Mouse (Mus musculus) midbrain, embryonic 12.5 days (tissue): ENCODE data around the gene Cldn34d. TPM values are rescaled to one million over a fixed set of nuclear protein-coding genes. Genes with fewer than 3 reads are reported as not detected.
A peak's percentile ranks its signal among the peaks of the same experiment; 100 is the strongest.

Experiments used
- ATAC-seq: fragments of 200-750 bp; cut with Nextera tagmentation; 2 replicates; pipeline ENCODE4 v1.8.0; 2017; ENCODE audit warnings: low read depth, moderate TSS enrichment, moderate library complexity; ENCODE audit not compliant: low FRiP score
- H3K27ac ChIP-seq: fragments of 300-500 bp; sonication (generic); replicated peaks from 2 replicates; pipeline ENCODE4 v1.5.1; 2016; ENCODE audit warnings: mild to moderate bottlenecking
- H3K27me3 ChIP-seq: fragments of 300-500 bp; sonication (generic); 2 replicates; pipeline ENCODE4 v1.6.1; 2016; ENCODE audit warnings: mild to moderate bottlenecking
- H3K36me3 ChIP-seq: fragments of 300-500 bp; sonication (generic); 2 replicates; pipeline ENCODE4 v1.6.1; 2016
- H3K4me1 ChIP-seq: fragments of 300-500 bp; sonication (generic); 2 replicates; pipeline ENCODE4 v1.6.1; 2016
- H3K4me2 ChIP-seq: fragments of 300-500 bp; sonication (generic); replicated peaks from 2 replicates; pipeline ENCODE4 v1.6.1; 2016; ENCODE audit warnings: mild to moderate bottlenecking, moderate library complexity
- H3K4me3 ChIP-seq: fragments of 300-500 bp; sonication (generic); 2 replicates; pipeline ENCODE4 v1.5.1; 2016; ENCODE audit warnings: mild to moderate bottlenecking
- H3K9ac ChIP-seq: fragments of 300-500 bp; sonication (generic); replicated peaks from 2 replicates; pipeline ENCODE4 v1.6.1; 2016; ENCODE audit warnings: mild to moderate bottlenecking, moderate library complexity
- H3K9me3 ChIP-seq: fragments of 300-500 bp; sonication (generic); 2 replicates; pipeline ENCODE4 v1.6.1; 2016; ENCODE audit warnings: mild to moderate bottlenecking
- WGBS: fragments of 180-500 bp; shearing (Covaris S2); methylation state at CpG from one replicate; pipeline ENCODE4 v1.1.7; 2016; 5-methylcytosine and 5-hydroxymethylcytosine counted together
- polyA plus RNA-seq: library from polyadenylated mRNA; unstranded; fragments of >200 nt; fragmentation: Nextera tagmentation; extraction: Ambion mirVana; gene quantifications from 2 replicates; pipeline ENCODE4 v1.2.1, GENCODE M21; 2016

Cldn34d gene
- not detected in 2 replicates for polyA plus RNA-seq

GRCm38 (mm10) chrX:76602824-76603223 lies at the start of gene Cldn34d:
Gene Cldn34d (minus strand): TSS chrX:76602924.
- H3K27me3 ChIP-seq = no peaks in the 10 kb centered on the region
- no peaks in the 10 kb centered on the region for H3K4me1 ChIP-seq
- no peak within 1 kb of the TSS for H3K27ac ChIP-seq
- 88% methylated on average over 1 of the region's 1 CpGs for WGBS
- H3K4me2 ChIP-seq = no peak within 1 kb of the TSS
- no peak within 1 kb of the TSS for H3K4me3 ChIP-seq
- H3K9me3 ChIP-seq = peaks cover 4% of the 10 kb centered on the region; the same call in 1 of the 2 replicates
- no peak within 1 kb of the TSS for H3K9ac ChIP-seq
- H3K36me3 ChIP-seq = no peaks in the 10 kb centered on the region
- no peak for ATAC-seq

GRCm38 (mm10) chrX:76598459-76599206 lies 4.1 kb downstream of the Cldn34d start:
- Histone ChIP-seq H3K27me3 (no peaks in the 10 kb centered on the region), H3K36me3 (no peaks in the 10 kb centered on the region), H3K4me1 (no peaks in the 10 kb centered on the region), H3K9ac (no peak overlapping the region), H3K27ac (no peak overlapping the region), H3K4me3 (no peak overlapping the region), H3K9me3 (peaks cover 4% of the 10 kb centered on the region; the same call in 1 of the 2 replicates), H3K4me2 (no peak overlapping the region)
- 58% methylated on average over 6 of the region's 6 CpGs for WGBS
- ATAC-seq = peak; percentile 100

Other genes with a start within 250 kb of the Cldn34d start
- gene Cldn34b4, start 209.6 kb downstream of the Cldn34d start, polyA plus RNA-seq = not detected in 2 replicates